Mouse (Mus musculus) regulatory T cell (primary cell): Measurements from ENCODE around the gene Clpb.
"Not testable (repeated sequence)": the region's sequence is repeated elsewhere in the genome, so short reads cannot be mapped to it uniquely, and the experiment has no call there.

Experiments
- in situ Hi-C: fragments of 300-600 bp; cut with MboI, MseI; formaldehyde crosslinking; loops from one replicate; pipeline ENCODE4 v1.15.1; 2025; ENCODE audit warnings: high pct_unique_total_duplicates

The Clpb gene

DNA sequence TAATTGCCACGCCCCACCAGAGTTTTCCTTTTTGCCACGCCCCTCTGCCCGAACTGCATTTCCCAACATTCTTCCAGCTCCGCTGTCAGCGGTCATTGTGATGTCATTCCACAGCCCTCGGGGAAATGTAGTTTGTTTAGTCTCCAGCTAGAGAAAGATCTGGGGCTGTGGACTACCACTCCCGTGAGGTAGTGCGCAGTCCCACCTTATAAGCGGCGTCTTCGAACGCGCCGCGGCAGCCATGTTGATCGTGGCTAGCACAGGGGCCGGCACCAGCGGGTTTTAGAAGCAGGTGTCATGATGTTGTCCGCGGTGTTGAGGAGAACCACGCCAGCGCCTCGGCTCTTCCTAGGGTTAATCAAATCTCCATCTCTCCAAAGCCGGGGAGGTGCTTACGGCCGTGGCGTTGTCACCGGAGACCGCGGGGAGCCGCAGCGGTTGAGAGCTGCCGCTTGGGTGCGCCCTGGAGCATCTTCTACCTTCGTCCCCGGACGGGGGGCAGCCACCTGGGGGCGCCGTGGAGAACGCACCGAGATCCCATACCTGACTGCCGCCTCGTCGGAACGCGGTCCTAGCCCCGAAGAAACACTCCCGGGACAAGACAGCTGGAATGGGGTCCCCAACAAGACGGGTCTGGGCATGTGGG lies at the start of gene Clpb:
TSS of gene Clpb (plus strand) at position 120 of the 646 bp plus-strand sequence.
- in situ Hi-C loops, result no loop called here

DNA sequence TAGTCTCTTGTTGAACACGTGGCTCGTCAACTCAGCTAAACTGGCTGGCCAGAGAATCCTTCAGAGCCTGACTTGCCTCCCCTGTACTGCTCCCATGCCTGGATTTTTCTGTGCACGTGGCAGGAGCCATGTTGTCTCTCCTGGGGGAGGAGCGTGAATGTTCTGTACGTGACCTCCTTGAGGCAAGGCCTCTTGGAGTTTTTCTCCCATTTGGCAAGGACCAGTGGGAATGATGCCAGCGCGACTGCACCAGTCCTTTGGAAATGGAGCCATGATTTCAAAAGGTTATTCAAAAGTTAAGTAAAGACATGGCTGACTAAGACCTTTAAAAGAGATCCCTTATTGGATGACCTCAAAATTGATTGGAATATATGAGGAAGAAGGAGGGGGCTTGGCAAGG lies 48.0 kb upstream of the Clpb start:
- in situ Hi-C loops, result no loop called here

GRCm38 (mm10) chr7:101616136-101616835 lies 47.1 kb upstream of the Clpb start:
- in situ Hi-C loops, result no loop called here

DNA sequence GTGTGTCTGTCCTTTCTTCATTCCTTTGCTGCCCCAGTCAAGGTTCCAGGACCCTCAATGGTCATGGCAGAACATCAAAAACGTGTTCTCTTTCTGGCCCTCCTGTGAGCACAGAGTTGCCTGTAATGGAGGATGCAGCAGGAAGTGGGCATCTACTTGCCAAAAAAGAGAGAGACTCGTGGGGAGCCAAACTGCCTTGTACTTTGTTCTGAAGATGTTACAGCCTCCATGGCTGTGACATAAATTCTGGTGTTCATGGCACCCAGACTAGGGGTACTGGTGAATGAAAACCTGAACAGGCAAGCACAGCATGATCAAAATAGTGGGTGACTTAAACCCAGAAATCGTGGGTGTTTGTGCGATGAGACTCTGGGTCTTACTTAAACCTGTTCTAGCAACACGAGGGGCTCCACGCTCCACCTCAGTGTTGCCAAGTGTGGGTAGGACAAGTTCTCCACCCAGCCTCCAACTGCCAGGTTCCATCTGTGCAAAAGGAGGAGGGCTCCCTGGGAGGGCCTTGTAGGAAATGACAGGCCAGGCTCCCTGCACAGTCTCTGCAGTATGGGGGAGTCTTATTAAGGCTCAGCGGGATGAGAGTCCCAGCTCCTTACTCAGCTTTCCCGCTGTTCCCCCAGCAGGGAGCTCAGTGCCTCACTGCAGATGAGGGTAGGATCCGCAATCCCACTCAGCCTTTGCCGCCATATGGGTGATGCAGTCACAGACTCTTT lies 45.8 kb upstream of the Clpb start:
- in situ Hi-C loops, result no loop called here

GRCm38 (mm10) chr7:101618273-101618672 lies 45.2 kb upstream of the Clpb start:
- in situ Hi-C loops, result no loop called here

DNA sequence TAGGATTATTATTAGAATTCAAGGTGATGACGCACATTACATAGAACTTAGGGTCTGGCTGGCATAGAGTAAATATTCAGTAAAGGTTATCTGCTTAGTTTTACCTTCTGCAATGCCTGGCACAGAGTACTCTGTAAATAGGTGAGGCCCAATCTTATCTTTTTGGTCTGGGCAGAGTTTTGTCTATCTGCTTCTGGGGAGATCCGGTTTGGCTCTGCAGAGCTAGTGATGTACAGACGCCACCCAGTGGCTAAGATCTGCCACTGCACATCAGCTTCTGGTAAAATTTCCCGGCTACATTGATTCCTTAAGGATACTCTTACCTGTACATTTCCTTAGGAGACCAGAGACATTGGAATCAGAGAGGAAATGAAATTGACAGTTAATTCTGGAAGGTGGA lies 43.1 kb upstream of the Clpb start:
- in situ Hi-C loops, result loop anchor here (5.0 kb wide), 2 partner anchors 78 to 168 kb away; no protein-coding TSS in a partner anchor

DNA sequence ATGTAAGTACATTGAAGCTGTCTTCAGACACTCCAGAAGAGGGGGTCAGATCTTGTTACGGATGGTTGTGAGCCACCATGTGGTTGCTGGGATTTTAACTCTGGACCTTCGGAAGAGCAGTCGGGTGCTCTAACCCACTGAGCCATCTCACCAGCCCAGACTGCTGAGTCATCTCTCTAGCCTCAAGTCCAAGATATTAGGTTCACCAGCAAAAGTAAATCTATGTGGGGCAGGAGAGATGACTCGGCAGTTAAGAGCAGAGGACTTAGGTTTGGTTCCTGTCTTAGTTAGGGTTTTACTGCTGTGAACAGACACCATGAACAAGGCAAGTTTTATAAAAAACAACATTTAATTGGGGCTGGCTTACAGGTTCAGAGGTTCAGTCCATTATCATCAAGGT lies 41.6 kb upstream of the Clpb start:
- in situ Hi-C loops, result loop anchor here (5.0 kb wide), 2 partner anchors 80 to 170 kb away; no protein-coding TSS in a partner anchor

- in situ Hi-C loops, result loop anchor here (5.0 kb wide), 2 partner anchors 82 to 172 kb away; no protein-coding TSS in a partner anchor
Measured at GRCm38 (mm10) chr7:101624283-101624682, 39.1 kb upstream of the Clpb start.

- in situ Hi-C loops, result not testable (repeated sequence)
Measured at GRCm38 (mm10) chr7:101627166-101627565, 36.3 kb upstream of the Clpb start.

GRCm38 (mm10) chr7:101628481-101628880 lies 35.0 kb upstream of the Clpb start:
- in situ Hi-C loops, result no loop called here

- in situ Hi-C loops, result no loop called here
Measured at GRCm38 (mm10) chr7:101633629-101634177, 29.7 kb upstream of the Clpb start.

GRCm38 (mm10) chr7:101634513-101634912 lies 28.9 kb upstream of the Clpb start:
- in situ Hi-C loops, result no loop called here

DNA sequence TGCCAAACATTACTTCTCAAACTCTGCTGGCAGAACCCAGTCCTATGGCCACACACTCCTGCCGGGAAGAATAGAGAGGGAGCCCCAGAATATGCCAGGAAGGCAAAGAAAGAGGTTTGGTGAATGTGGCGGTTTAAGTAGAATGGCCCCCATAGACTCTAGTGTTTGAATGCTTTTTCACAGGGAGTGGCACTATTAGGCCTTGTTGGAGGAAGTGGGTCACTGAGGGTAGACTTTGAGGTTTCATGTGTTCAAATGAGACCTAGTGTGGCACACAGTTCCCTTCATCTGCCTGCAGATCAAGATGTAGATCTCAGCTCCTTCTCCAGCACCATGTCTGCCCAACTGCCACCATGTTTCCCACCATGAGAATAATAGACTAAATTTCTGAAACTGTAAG lies 27.4 kb upstream of the Clpb start:
- in situ Hi-C loops, result no loop called here

DNA sequence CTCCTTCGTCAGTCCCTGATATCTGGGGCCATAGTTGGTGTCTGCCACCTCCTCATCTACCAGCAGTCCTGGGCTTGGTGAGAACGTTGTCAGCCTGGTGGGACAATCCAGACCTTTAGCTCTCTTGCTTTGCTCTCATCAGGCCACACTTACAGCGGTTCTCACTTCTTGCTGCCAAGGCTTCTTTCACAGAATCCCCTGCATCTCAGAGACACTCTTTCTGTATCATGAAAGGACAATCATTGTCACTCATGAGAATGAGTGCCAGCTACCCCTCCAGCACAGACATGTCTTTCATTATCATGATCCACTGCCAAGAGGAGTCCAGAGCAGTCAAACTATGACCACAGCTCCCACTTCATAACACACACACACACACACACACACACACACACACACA lies 19.6 kb upstream of the Clpb start:
- in situ Hi-C loops, result no loop called here

- in situ Hi-C loops, result no loop called here
Measured at GRCm38 (mm10) chr7:101649729-101650128, 13.7 kb upstream of the Clpb start.

DNA sequence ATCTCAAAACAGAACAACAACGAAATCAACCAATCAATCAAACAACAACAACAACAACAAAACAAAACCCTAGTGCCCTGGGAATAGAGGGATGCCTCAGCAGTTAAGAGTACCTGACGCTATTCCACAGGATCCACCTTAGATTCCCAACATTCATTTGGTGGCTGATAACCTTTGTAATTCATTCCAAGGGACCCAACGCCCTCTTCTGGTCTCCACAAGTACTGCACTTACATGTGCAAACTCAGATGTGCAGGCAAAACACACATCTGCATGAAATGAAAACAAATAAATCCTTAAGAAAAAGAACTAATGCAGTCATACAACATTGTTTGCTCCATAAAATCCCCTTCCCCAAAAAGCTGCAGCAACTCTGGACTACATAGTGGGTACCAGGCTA lies 12.9 kb upstream of the Clpb start:
- in situ Hi-C loops, result no loop called here

- in situ Hi-C loops, result no loop called here
Measured at GRCm38 (mm10) chr7:101653681-101654209, 9.7 kb upstream of the Clpb start.

- in situ Hi-C loops, result no loop called here
Measured at GRCm38 (mm10) chr7:101654936-101655335, 8.5 kb upstream of the Clpb start.

DNA sequence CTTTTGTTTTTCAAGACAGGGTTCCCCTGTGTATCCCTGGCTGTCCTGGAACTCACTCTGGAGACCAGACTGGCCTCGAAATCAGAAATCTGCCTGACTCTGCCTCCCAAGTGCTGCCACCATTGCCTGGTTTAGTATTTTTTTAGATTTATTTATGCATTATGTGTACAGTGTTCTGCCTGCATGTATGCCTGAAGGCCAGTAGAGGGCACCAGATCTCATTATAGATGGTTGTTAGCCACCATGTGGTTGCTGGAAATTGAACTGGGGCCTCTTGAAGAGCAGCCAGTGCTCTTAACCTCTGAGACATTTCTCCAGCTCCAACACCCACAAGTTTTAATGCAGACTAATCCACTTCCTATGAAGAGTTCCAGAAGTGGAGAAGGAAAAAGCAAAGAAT lies 1.4 kb upstream of the Clpb start:
- in situ Hi-C loops, result no loop called here

GRCm38 (mm10) chr7:101666581-101666980 lies 3.1 kb downstream of the Clpb start:
- in situ Hi-C loops, result no loop called here

GRCm38 (mm10) chr7:101671601-101672280 lies 8.3 kb downstream of the Clpb start:
- in situ Hi-C loops, result loop anchor here (10.0 kb wide), 1 partner anchor 173 kb away; no protein-coding TSS in a partner anchor
